Mouse (Mus musculus) adrenal gland, postnatal 36 days (tissue): ENCODE measurements around the gene Gm20388. TPM values are rescaled to one million over a fixed set of nuclear protein-coding genes. Genes with fewer than 3 reads are reported as not detected.

Experiments
- DNase-seq, 2 experiments: peaks; one replicate each; pipeline ENCODE4 v3.0.0; 2021; ENCODE audit warnings: mixed read lengths in 1 of 2
- total RNA-seq, 2 experiments: library from RNA; stranded (reverse); gene quantifications; 2 replicates each; pipeline ENCODE4 v1.2.3; 2021

The Gm20388 gene
- total RNA-seq, 2 experiments from 2014 or later: 2.4 to 7.4 TPM

DNA sequence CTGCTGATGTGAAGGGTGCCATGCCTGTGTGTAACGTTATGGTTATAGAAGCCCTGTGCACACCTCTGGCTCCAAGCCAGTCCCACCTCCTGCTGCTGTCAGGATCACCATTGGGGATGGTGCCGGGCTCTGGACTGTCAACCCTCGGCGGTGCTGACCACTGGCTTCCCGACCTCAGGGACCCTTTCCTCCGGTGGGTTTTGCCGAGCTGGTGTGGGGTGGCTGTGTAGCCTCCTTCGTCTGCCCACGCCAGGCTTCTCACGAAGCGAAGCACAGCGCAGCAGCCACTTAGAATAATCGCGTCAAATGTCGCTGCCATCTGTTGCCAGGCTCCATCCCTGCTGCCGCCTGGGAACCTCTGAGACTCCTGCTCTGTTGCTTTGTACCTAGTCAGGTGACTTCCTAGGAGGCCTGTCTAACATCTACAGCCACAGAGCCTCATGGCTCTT lies 637.7 kb downstream of the Gm20388 start:
- no peak for DNase-seq

DNA sequence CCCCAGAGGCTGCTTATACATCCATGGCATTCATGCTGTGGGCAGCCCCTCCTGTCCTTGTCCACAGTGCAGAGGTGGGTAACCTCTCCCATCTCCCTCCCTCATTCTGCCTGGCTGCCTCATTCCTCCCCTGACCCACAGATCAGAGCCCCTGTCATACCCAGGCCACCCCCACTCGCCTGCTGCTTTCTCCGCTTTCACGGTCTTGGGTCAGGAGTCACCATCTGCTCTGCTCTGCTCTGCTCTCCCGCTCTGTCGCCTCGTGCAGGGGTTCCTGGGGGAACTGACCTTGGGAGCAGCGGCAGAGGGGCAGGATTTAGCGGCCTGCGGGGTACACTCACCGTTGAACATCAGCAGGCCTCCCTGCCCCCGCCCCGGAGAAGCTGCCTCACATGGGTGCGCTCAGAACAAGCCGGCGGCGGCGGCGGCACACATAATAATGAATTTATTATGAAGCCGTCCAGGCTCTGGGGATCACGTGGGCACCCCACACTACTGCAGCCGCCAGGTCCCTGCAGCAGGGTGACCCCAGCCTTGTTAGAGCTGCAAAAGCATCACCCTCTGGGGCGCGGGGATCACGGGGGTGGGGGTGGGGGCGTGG lies 638.8 kb downstream of the Gm20388 start:
- peak; percentile 31 to 64 for DNase-seq

GRCm38 (mm10) chr8:120549922-120550321 lies 639.3 kb downstream of the Gm20388 start:
- DNase-seq: no peak

GRCm38 (mm10) chr8:120550430-120550829 lies 639.8 kb downstream of the Gm20388 start:
- no peak for DNase-seq

DNA sequence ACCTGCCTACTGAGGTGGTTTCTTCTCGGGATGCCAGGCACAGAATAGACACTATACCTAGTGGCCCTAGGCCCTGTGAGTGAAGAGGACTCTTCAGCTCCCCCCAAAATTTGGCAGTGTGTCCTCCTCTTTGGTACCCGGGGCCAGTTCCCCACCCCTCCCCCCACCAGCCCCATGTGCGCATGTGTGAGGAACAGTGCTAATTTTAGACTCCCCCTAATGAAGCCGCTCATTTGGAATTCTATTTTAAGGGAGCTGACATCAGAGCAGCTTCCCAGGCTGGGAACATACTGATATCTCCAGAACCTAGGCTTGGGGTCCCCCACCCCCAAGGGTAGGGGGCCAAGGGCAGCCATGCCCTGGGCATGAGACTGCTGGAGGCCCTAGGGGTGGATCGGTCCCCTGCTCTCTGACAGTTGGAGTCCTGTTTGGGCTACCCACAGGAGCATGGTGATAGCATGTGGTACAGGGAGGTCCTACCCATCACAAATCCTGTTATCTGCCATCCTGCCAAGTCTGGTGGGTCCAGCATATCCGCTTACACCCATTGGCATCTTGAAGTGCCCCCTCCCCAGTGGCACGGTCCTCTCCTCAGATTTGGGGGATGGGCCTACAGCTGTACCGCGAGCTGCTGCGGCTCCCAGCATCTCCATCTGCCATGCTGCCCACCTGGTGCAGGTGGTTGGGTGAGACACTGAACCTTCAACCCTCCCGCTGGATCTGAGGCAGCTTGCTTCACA lies 640.5 kb downstream of the Gm20388 start:
- DNase-seq: no peak

- peak; percentile 57 to 66 for DNase-seq
Measured at GRCm38 (mm10) chr8:120551677-120551980, 641.0 kb downstream of the Gm20388 start.

GRCm38 (mm10) chr8:120552509-120552908 lies 641.9 kb downstream of the Gm20388 start:
- no peak for DNase-seq

DNA sequence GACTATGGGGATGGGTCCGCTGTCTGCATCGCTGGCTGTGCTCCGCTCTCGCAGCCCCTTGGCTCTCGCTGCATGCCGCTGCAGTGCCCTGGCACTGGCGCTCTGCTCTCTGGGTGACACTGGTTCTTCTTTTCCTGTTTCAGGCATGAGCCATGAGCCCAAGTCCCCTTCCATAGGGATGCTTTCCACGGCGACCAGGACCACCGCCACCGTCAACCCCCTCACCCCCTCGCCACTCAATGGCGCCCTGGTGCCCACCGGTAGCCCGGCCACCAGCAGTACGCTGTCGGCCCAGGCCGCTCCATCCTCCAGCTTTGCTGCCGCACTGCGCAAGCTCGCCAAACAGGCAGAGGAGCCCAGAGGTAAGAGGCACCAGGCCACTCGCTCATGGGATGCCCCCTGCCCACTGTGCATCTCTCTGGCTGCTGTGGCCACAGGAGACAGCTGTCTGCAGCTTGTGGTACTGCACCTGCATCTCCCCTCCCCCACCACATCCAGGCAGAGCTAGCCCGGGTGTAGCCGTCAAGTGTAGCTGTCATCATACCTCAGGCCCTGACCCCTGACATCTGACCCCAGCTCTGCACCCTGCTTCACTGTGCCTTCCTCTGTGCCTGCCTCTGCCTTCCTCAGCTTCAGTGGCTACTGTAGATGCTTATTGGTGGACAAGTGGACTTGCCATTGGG lies 642.9 kb downstream of the Gm20388 start:
- no peak for DNase-seq

- DNase-seq: no peak
Measured at GRCm38 (mm10) chr8:120554466-120555039, 643.9 kb downstream of the Gm20388 start.

GRCm38 (mm10) chr8:120556198-120556892 lies 645.7 kb downstream of the Gm20388 start:
- no peak for DNase-seq

DNA sequence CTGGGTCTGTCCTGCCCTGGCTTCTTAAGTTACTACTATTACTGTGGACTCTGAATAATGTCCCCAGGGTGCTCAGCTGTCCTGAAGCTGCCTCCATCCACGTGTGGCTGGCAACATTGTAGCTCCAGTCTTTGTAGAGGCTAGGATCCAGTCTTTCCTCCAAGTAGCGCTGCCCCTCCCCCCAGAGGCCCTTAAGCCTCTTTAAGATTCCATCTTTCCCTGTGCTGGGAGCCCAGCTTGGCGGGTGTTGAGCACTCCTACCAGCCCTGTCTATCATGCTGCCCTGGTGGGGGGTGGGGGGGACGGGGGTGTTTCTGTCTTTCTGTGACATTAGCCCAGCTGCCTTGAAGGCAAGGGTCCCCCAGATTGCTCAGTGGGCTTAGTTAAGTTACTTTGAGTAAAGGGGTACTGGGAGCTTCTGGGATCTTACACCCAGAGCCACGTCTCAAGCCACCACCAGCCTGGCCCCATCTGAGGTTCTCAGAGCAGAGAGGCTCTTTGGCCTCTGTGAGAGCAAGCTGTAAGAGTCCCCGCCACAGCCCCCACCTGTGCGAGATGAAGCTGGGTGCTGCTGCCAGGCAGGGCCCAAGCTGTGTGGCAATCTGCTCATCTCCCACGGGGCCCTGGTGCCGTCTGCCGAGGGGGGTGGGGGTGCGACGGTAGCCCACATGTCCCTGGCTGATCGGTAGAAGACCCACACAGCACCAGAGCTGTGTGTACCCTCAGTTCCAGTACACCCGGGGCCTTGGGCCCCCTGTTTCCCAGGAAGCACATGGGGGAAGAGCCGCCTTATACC lies 646.7 kb downstream of the Gm20388 start:
- no peak for DNase-seq

DNA sequence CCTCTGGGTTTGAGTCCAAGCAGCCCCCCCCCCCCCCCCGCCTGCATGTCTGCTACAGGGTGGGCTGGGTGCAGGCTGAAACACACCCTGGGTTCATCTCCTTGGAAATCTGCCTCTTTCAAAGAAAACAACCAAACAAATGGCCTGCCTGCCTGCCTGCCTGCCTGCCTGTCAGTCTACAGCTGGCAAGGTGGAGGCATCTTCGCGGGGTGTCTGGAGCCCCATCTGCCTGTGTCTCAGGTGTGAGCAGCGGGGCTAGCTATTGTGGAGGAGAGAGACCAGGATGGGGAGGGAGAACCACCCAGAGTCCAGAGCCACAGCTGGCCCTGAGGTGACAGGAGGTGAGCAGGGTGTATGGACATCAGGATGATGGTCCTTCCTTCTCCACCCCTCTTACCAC lies 647.5 kb downstream of the Gm20388 start:
- DNase-seq: no peak

- DNase-seq: no peak
Measured at GRCm38 (mm10) chr8:120559654-120560053, 649.0 kb downstream of the Gm20388 start.

DNA sequence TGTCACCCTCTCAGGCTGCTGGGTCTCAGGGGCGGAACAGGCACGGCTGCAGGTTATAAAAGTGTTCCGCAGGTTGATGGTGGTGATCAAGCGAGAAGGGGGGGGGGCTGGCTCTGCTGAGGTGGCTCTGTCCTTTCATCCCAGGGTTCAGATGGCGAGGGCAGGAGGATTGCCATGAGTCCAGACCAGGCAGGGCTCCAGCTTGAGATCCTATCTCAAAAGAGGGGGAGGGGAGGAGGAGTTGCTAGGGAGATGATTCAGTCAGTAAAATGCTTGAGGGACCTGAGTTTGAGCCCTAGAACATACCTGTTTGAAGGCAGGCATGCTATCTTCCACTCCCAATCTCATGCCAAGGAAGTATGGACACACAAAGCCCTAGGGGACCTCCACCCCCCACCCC lies 649.9 kb downstream of the Gm20388 start:
- no peak for DNase-seq

GRCm38 (mm10) chr8:120561539-120562435 lies 651.1 kb downstream of the Gm20388 start:
- DNase-seq: no peak

- no peak for DNase-seq
Measured at GRCm38 (mm10) chr8:120562680-120563347, 652.2 kb downstream of the Gm20388 start.

GRCm38 (mm10) chr8:120563348-120563724 lies 652.7 kb downstream of the Gm20388 start:
- no peak for DNase-seq

DNA sequence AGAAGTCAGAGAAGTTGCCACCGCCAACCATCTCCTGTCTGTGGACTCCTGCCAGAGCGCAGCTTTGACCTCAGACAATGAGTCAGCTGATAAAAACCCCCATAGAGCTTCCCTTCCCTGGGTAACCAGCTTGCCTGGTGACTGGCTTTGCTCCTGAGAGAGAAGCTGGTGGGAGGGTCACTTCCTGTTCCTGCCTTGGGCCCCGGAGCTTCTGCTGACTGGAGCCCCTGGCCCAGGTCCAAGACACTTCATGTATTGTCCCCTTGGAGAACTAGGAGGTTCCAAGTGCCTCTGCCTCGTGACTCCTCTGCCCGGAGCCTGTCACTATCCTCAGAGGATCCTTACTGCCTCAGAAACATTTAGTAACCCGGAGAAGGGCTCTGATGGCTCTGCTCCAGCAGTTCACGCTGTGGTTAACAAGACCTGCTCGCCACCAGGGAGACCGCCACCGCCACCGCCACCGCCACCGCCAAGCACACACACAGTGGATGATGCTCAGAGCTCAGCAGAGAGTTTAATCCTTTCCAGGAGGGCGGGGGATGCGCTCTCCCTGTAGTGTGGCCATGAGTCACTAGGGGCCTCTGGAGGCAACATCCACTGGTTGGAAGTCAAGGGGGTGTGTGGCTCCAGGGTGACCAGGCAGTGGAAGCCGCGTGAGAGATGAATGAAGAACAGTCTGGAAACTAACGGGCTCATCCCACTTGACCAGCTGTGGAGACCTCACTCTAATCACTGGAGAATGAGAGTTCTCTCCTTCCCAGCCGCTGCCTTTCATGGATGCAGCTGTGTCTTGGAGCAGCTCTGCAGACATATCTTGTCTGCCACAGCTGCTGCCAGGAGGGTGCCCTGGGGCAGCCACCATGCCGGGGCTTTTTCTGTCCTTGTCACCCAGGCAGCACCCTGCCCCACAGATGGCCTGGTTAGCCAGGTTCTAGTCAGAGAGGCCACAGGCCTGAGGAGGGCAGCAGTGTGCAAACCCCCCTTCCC lies 653.5 kb downstream of the Gm20388 start:
- DNase-seq: peak; percentile 89 to 94
